In genomic region chr12:108187541-108188091, GRCm38 (mm10) we compare ENCODE assay signal across 10 mouse cellular contexts. TPM values are rescaled to one million over a fixed set of nuclear protein-coding genes. Genes with fewer than 3 reads are reported as not detected.
DNase-seq lines count a peak whose midpoint lies in the region; ATAC-seq lines count a peak whose summit lies in the region.
"Had no signal": no experiment of that assay in that cellular context is flagged by ENCODE, and none has a peak within 500 bp of the region (broad histone marks: within the 10 kb centered on the region; RNA-seq: fewer than 3 reads in every experiment).

No protein-coding gene starts in this region.

- intact Hi-C loops in left cerebral cortex, postnatal 4 days (cut with DNase I): no loop called here
- intact Hi-C loops in gastrocnemius, postnatal 14 days (cut with DNase I; ENCODE audit: low total_unique reads): no loop called here

- DNase-seq in gastrocnemius, adult 18-20 months (ENCODE audit: low spot score): peak; percentile 87
- DNase-seq in gastrocnemius, postnatal 4 days (ENCODE audit: low spot score in 2 of 2): no peak
- DNase-seq in left cerebral cortex, postnatal 4 days: peak; percentile 59
- no peak for DNase-seq in left cerebral cortex, adult 9 months (ENCODE audit: low spot score in 2 of 2)
- DNase-seq in R1 (ENCODE audit: low read depth, low spot score): peak; percentile 54
- DNase-seq in gastrocnemius, postnatal 14 days: peak; percentile 55
- DNase-seq in embryo, embryonic 9.5 days (ENCODE audit: extremely low spot score): no peak
- DNase-seq: adrenal gland, postnatal 25 days had no signal

- no peak for ATAC-seq in erythroid progenitor cell, adult 5-6 weeks (replicated peaks; ENCODE audit: low FRiP score, poor library complexity, severe bottlenecking)
- ATAC-seq: intestine, embryonic 16.5 days had no signal

RNA-seq across cellular contexts. Expression of gene Ccnk, which starts 8.2 kb away (rescaled TPM):
- 100 to 1,000 TPM; 127 to 147 TPM for total RNA-seq in gastrocnemius, adult 18-20 months (2021)
- 10 to 100 TPM; 35.5 to 36.4 TPM for total RNA-seq in gastrocnemius, postnatal 4 days (2021)
- total RNA-seq in left cerebral cortex, postnatal 4 days (2021): 10 to 100 TPM; 39.0 to 40.2 TPM
- total RNA-seq in gastrocnemius, postnatal 14 days (2021): 10 to 100 TPM; 28.2 to 35.0 TPM
- 38.1 and 80.0 TPM in 2 replicates for total RNA-seq in erythroid progenitor cell, adult 5-6 weeks (2015; ENCODE audit: low replicate concordance)
- 19.3 and 24.7 TPM in 2 replicates for total RNA-seq in erythroid progenitor cell, adult 5-6 weeks (2017; ENCODE audit: low replicate concordance)

RNA-seq across cellular contexts. Expression of gene Setd3, which starts 8.5 kb away (rescaled TPM):
- 100 to 1,000 TPM; 106 to 113 TPM for total RNA-seq in gastrocnemius, adult 18-20 months (2021)
- 100 to 1,000 TPM in 1 of 2 experiments, 10 to 100 TPM in 1; 98.9 to 107 TPM for total RNA-seq in gastrocnemius, postnatal 4 days (2021)
- 100 to 1,000 TPM; 122 to 123 TPM for total RNA-seq in left cerebral cortex, postnatal 4 days (2021)
- total RNA-seq in gastrocnemius, postnatal 14 days (2021): 10 to 100 TPM; 69.6 to 75.0 TPM
- total RNA-seq in erythroid progenitor cell, adult 5-6 weeks (2015; ENCODE audit: low replicate concordance): 121 and 122 TPM in 2 replicates
- total RNA-seq in erythroid progenitor cell, adult 5-6 weeks (2017; ENCODE audit: low replicate concordance): 162 and 177 TPM in 2 replicates

Comparison
In these comparisons a context has a peak if more than half of its experiments do, and no peak if none do; other contexts are left out.
1. DNase-seq: peak in gastrocnemius, adult 18-20 months (single experiment), left cerebral cortex, postnatal 4 days (single experiment), R1 (single experiment) and gastrocnemius, postnatal 14 days (single experiment); none in gastrocnemius, postnatal 4 days (0 of 2), left cerebral cortex, adult 9 months (0 of 2) and embryo, embryonic 9.5 days (single experiment).